Mouse (Mus musculus) megakaryocyte, embryonic 14.5 days (primary cell): ENCODE measurements around the gene Ttll11. TPM values are rescaled to one million over a fixed set of nuclear protein-coding genes. Genes with fewer than 3 reads are reported as not detected.

Experiments used
- H3K27me3 ChIP-seq: replicated peaks from 2 replicates; pipeline ENCODE3; 2012; ENCODE audit warnings: inconsistent platforms
- H3K36me3 ChIP-seq: replicated peaks from 2 replicates; pipeline ENCODE3; 2012; ENCODE audit warnings: low read length, inconsistent platforms, mixed read lengths
- H3K4me1 ChIP-seq: 2 replicates; pipeline ENCODE4 v1.6.1; 2012; ENCODE audit warnings: inconsistent platforms
- H3K4me3 ChIP-seq: replicated peaks from 2 replicates; pipeline ENCODE3; 2012; ENCODE audit warnings: moderate library complexity, mild to moderate bottlenecking, inconsistent platforms
- H3K9me3 ChIP-seq: 2 replicates; pipeline ENCODE4 v1.6.1; 2012; ENCODE audit warnings: inconsistent platforms
- FLI1 ChIP-seq: IDR thresholded peaks from 2 replicates; pipeline ENCODE4 v1.6.1; 2012; ENCODE audit warnings: low read length, inconsistent platforms, mixed read lengths
- GATA1 ChIP-seq: IDR thresholded peaks from 3 replicates; pipeline ENCODE4 v1.6.1; 2012; ENCODE audit warnings: mixed read lengths, low read length, inconsistent platforms, borderline replicate concordance
- polyA plus RNA-seq: library from polyadenylated mRNA; stranded (reverse); fragments of >175 nt; gene quantifications from 2 replicates; pipeline ENCODE4 v1.2.3, GENCODE M21; 2012; ENCODE audit warnings: low replicate concordance; ENCODE audit not compliant: insufficient read depth

The Ttll11 gene
- polyA plus RNA-seq, 1 experiment: 64.8 TPM

GRCm38 (mm10) chr2:35712611-35713010 is 267.1 kb downstream of the Ttll11 start:
- no peak for TF ChIP-seq FLI1
- no peak for TF ChIP-seq GATA1
- Histone ChIP-seq H3K4me3 (peak overlapping the region; percentile 30), H3K4me1 (peaks cover 87% of the 10 kb centered on the region), H3K9me3 (no peaks in the 10 kb centered on the region), H3K27me3 (peaks cover 60% of the 10 kb centered on the region), H3K36me3 (peaks cover 32% of the 10 kb centered on the region)

GRCm38 (mm10) chr2:35703241-35703640 is 276.5 kb downstream of the Ttll11 start:
- Histone ChIP-seq H3K4me3 (no peak overlapping the region), H3K9me3 (peaks cover 37% of the 10 kb centered on the region), H3K4me1 (peaks cover 21% of the 10 kb centered on the region), H3K36me3 (peaks cover 21% of the 10 kb centered on the region), H3K27me3 (peaks cover 76% of the 10 kb centered on the region)
- no peak for TF ChIP-seq GATA1
- TF ChIP-seq FLI1: no peak

GRCm38 (mm10) chr2:35702608-35703007 is 277.1 kb downstream of the Ttll11 start:
- Histone ChIP-seq H3K27me3 (peaks cover 78% of the 10 kb centered on the region), H3K4me1 (peaks cover 15% of the 10 kb centered on the region; the same call in 1 of the 2 replicates), H3K36me3 (peaks cover 21% of the 10 kb centered on the region), H3K4me3 (no peak overlapping the region), H3K9me3 (peaks cover 37% of the 10 kb centered on the region)
- TF ChIP-seq GATA1 (no peak), FLI1 (no peak)

- no peak for TF ChIP-seq FLI1
- TF ChIP-seq GATA1: no peak
- Histone ChIP-seq H3K4me1 (peaks cover 14% of the 10 kb centered on the region; the same call in 1 of the 2 replicates), H3K4me3 (no peak overlapping the region), H3K9me3 (peaks cover 37% of the 10 kb centered on the region), H3K36me3 (peaks cover 21% of the 10 kb centered on the region), H3K27me3 (peaks cover 76% of the 10 kb centered on the region)
Measured at GRCm38 (mm10) chr2:35702001-35702400, 277.7 kb downstream of the Ttll11 start.

Other genes with a start within 250 kb of the Ttll11 start
- gene Ndufa8, start 69.5 kb upstream of the Ttll11 start, polyA plus RNA-seq: 30.0 and 76.6 TPM in 2 replicates
- not detected in 2 replicates for gene Morn5, start 69.5 kb upstream of the Ttll11 start, polyA plus RNA-seq
- gene Lhx6, start 125.5 kb upstream of the Ttll11 start, polyA plus RNA-seq: 0.18 TPM in 1 of 2 replicates, not detected in the other
- 2.5 and 6.8 TPM in 2 replicates for gene Mrrf, start 156.5 kb upstream of the Ttll11 start, polyA plus RNA-seq
- 4.2 TPM in 1 of 2 replicates, not detected in the other for gene Rbm18, start 156.9 kb upstream of the Ttll11 start, polyA plus RNA-seq